Mouse (Mus musculus): ENCODE measurements around the gene Svop.

Svop gene

GRCm38 (mm10) chr5:113996458-113996857, 94.9 kb downstream of the Svop start:
- DNase-seq (ENCODE audit: low spot score) = no peak

DNA sequence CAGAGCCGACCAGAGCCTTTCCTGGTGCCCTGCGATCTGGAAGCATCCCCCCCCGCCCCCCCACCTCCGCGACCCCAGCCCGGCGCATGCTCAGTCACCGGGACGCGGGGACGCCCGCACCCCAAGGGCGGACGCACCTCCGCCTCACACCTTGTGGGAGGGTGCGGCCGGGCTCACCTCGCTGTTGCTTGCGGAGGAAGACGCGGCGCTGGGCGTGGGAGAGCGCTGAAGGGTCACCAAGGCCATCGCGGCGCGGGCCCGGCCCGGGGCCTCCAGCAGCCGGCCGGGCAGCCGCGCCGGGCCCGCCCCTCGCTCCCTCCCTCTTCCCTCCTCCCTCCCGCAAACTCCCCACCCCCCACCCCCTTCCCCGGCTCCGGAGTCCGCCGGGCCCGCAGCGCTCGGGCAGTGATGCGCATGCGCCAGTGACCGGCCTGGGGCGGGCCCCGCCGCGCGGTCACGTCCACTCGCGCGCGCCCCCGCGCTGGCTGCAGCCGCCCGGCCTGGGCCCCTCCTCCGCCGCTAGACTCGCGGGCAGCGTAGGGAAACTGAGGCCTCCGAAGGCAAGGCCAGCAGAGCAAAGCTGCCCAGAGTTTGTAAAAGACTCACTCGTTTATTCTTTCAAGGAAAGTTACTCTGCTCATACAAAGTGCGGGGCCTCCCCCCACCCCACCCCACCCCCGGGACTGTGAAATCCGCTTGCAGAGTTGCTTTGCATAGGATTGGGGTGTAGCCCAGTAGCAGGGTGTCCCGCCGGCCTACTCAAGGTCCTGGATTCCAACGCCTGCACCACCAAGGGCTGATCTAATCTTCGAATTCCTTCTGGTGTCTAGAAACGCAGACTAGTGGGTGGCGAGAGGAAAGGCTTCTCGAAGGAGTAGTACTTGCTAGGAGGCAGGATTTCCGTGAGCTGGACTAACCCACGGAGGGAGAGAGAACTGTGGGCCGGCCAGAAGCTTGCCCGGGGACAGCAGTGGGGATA, 97.6 kb downstream of the Svop start, which contains the start of gene Ssh1:
Ssh1 (minus strand) TSS at position 408 of the 979 bp plus-strand sequence.
- no peak for DNase-seq (ENCODE audit: low spot score)

DNA sequence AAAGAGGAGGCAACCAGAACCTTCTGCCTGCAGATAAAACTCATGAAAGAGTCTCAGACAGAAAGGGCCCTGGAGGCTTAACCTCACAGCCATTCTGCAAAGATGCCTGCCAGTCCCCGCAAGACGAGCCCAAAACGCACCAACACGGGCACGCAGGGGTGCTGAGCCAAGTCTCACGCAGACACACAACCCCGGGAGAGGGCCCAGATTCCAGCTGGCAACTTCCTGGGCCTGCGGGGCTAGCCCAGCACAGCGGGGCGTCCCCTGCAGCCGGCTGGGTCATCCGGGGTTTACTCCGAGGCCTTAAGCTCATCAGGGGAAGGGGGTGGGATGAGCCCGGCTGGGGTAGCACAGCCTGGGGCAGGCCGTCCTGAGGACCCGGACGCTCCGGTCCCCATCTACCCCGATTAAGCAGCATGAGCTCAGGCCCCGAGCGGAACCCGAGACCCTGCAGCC, 98.3 kb downstream of the Svop start:
- no peak for DNase-seq (ENCODE audit: low spot score)

- no peak for DNase-seq (ENCODE audit: low spot score)
Measured at GRCm38 (mm10) chr5:113992339-113992831, 99.0 kb downstream of the Svop start.

DNA sequence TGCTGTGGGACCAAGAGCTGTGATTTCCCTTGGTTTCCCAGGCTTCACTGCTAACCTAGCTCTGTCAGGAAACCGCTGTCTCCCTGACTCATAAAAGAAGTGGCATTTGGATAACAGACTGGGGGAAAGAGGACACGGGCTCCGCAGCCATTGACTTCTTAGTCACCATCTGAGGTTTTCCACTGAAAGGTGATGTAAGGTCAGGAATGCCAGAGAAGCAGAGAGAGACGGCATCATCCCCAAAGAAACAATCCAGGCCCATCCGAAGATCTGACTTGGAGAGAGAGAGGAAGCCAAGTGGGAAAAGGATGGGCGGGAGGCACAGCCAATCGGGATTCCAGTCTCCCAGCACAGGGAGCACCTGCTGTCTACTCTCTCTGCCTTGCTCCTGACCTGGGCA, 100.2 kb downstream of the Svop start:
- DNase-seq (ENCODE audit: low spot score) = no peak

DNA sequence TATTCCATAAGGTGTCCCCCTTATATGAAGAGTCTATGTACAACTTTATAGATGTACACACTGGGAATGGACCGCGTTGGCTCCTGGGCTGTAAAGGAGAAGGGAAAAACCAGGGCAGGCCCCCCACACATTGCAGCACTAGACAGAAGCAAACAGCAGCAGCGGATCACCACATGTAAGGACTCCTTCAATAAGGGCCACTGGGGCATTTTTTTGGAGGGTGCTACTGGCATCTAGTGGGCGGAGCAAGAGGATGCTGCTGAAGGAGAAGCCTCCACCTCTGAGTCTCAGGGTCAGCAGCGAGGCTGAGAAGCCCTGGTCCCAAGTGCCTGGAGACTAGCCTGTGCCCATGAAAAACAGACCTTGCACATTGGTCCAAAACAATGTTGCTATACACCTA, 100.8 kb downstream of the Svop start:
- no peak for DNase-seq (ENCODE audit: low spot score)

GRCm38 (mm10) chr5:113989437-113990024, 101.8 kb downstream of the Svop start:
- peak; percentile 75 for DNase-seq (ENCODE audit: low spot score)

DNA sequence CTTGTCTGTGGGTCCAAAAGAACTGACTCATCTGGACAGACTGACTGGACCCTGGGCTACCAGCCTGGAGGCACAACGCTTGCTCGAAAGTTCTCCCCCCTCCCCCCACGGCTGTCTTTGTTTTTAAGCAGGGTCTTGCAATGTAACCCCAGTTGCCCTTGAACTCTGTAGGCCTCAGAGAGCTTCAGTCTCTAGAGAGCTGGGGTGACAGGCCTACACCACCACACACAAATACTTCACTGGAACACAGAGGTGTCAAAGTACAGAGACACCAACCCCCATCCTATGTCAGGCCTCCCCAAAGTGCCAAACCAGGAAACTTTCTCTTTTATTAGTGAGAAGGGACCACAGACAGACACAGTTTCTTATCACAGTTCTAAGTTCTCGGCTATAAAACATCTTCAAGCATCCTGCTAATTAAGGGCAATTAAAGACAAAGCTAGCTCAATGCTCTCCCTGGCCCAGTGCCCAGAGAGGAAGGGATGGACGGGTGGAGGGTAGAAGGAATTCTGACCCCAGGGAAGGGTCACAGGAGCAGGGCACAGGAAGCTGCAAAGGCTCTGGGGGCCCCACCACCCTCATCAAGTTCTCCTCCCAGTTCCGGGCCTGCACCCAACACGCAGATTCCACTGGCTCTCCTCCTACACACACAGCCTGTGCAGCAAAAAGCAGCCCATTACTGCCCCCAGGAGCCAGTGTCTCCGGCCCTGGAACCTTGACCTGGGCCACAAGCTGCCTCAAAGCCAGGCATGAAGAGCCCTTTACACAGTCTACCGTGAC, 105.0 kb downstream of the Svop start:
- DNase-seq (ENCODE audit: low spot score) = no peak

GRCm38 (mm10) chr5:113985737-113986136, 105.6 kb downstream of the Svop start:
- DNase-seq (ENCODE audit: low spot score) = no peak

GRCm38 (mm10) chr5:113984025-113984740, 107.2 kb downstream of the Svop start:
- DNase-seq (ENCODE audit: low spot score) = peak; percentile 82

DNA sequence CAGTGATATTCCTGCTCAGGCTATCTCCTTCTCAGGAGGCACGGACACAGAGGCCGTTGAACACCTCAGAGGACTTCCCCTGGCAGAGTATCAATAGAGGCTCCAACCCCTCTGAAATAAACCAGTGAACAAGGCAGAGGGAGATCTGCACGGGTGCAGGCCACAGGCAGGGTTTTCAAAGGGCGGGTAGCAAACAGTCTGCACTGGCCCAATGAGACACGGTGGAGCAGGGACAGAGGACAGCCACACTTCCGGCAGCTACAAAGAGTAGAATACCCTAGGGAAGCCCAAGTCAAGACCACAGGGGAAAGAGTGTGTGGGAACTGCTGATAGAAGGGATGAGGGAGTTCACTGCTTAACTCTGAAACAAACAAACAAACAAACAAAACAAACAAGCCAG, 107.8 kb downstream of the Svop start:
- no peak for DNase-seq (ENCODE audit: low spot score)

GRCm38 (mm10) chr5:113981843-113982242, 109.5 kb downstream of the Svop start:
- DNase-seq (ENCODE audit: low spot score) = no peak

DNA sequence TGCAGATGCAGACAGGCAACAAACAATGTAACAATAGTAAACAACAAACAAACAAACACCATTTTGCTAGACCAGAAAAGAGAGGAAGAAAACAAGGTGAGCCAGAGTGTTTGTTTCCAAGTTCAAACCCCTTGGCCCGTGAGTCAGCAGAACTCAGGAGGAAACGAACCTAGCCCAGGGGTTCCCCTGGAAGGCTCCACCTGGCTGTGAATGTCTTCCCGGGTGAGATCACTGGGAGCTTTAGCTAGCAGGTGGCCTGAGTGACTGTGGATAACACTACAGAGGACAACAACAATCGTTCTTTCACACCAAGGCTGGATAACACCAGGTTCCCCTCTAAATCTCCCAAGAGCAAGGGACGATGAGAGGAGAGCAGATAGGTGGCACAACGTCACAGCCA, 110.2 kb downstream of the Svop start:
- DNase-seq (ENCODE audit: low spot score) = no peak

DNA sequence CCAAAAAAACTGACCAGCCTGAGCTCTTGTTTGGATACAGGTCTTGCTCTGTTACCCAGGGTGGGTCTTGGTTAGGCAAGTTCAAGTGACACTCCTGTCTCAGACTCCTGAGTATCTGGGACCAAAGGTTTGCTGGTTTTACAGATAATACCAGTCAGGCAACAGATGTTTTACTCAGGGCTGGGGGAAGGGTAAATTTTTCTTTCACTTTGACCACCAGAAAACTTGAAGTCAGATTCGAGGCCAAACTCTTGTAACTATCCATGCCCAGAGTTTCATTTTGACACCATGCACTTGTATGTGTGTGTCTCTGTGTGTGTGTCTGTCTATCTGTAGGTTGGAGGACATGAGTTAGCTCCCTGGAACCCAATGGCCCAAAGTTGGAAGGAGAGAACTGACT, 110.9 kb downstream of the Svop start:
- no peak for DNase-seq (ENCODE audit: low spot score)

DNA sequence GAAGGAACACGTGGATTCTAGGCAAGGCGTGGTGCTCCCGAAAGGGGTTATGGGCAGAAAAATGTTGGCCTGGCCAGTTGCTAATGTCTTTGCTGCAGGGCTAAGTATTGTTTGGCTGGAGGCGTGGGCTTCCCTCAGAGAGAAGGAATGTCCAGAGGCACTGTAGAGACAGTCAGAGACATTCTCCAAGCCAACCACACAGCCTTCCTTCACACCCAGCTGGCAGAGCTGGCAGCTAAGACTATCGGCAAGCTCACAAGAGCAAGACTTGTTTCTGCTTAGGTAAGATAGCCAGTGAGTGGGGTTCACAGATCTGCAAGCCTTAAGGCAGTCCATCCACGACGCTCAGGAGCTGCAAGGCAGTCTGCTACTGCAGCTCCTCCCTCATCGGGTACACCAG, 114.1 kb downstream of the Svop start:
- peak; percentile 75 for DNase-seq (ENCODE audit: low spot score)
